Mouse (Mus musculus) small intestine, adult 2 months (tissue): ENCODE data around the gene Pigv.

Experiments
- CTCF ChIP-seq: fragments of 200-500 bp; IDR thresholded peaks from 2 replicates; pipeline ENCODE4 v1.5.1; 2012; ENCODE audit warnings: low read depth, mild to moderate bottlenecking, control low read depth, inconsistent platforms, low read length, moderate library complexity, mixed read lengths; ENCODE audit not compliant: insufficient replicate concordance, insufficient read length; ENCODE audit errors: extremely low read depth
- POLR2A ChIP-seq: fragments of 200-500 bp; IDR thresholded peaks from 2 replicates; pipeline ENCODE4 v1.6.1; 2012; ENCODE audit warnings: low read depth, mild to moderate bottlenecking, control low read depth, inconsistent platforms, low read length, moderate library complexity

GRCm38 (mm10) chr4:133631071-133631768, 41.2 kb downstream of the Pigv start:
- no peak for TF ChIP-seq CTCF
- no peak for TF ChIP-seq POLR2A
